Mouse (Mus musculus) thymus, adult 18-20 months (tissue): ENCODE results near the gene Park7.

Experiments used
- DNase-seq, 2 experiments: peaks; one replicate each; pipeline ENCODE4 v3.0.0; 2022; ENCODE audit warnings: mixed read lengths in 2 of 2

The Park7 gene

GRCm38 (mm10) chr4:150914290-150914733 lies at the start of gene Park7, which contains the start of gene Tnfrsf9:
Gene Park7 (minus strand): TSS chr4:150914437.
Gene Tnfrsf9 (plus strand): TSS chr4:150914562.
- DNase-seq, result peak; percentile 93 to 95

- DNase-seq, result no peak
Observed at GRCm38 (mm10) chr4:150963711-150964110, 49.5 kb upstream of the Park7 start.

DNA sequence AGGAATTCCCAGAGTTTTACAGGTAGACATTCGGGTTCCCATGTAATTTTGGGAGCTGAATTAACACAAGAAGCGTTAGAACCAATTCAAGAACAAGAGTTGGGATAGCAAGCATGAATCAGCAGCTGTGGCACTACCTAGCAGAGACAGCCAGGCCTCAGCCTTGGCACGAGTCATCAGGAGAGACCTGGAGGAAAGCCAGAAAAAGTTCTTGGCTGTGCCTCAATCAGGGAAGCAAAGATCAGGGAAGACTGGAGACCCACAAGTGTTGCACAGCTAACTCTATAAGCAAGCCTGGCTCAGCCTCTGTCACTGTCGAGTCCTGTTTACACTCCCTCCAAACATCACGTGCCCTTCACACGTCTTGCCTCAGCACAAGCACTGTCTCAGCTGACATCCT lies 48.0 kb upstream of the Park7 start:
- no peak for DNase-seq

- DNase-seq, result no peak
Observed at GRCm38 (mm10) chr4:150958536-150958935, 44.3 kb upstream of the Park7 start.

- no peak for DNase-seq
Observed at GRCm38 (mm10) chr4:150957106-150957458, 42.8 kb upstream of the Park7 start.

DNA sequence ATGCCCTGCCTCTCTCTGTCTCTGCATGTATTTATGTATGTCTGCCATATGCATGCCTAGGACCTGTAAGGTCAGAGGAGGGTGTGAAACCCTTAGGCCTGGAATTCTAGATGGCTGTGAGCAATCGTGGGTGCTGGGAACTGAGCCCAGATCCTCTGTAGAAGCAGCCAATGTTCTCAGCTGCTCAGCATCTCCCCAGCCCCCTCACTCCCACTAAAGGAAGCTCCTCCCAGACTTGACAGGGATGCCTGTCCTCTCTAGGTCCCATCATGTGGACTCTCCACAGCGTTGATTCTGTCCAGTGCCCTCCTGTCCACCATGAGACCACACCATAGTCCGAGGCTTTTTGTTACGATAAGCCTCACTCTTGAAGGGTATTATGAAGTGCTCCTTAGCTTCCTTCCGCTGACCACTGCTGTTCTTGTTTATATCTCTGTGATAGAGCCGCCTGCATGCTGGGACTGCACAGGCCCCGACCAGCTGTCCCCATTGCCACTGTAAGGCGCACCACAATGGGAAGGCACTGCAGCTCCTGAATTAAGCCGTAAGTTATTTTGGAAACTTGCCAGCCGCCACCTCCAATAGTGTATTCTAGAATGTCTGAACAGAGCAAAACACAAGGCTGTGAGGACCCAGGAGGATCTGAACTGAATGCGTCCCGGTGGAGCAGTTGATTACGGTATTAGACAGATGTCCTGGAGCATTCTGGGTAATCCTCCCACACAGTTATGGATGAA lies 42.3 kb upstream of the Park7 start:
- DNase-seq, result no peak

DNA sequence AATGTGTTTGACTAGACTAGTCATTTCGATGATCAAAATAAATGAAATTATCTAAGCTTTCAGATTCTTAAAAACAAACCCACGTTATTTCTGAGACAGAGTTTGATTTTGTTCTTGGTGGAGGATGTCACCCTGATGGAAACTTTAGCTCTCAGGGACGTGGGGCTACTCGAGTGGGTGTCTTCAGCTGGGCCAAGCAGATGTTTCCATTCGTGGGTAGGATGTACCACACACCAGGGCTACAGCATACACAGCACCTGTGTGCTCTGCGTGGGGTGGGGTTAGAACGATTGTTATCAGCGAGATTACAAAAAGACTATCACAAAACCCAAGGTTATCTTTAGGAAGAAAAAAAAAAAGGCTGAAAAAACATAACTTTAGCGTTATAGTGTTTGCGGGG lies 36.7 kb upstream of the Park7 start:
- DNase-seq, result no peak

- no peak for DNase-seq
Observed at GRCm38 (mm10) chr4:150944707-150945106, 30.5 kb upstream of the Park7 start.

DNA sequence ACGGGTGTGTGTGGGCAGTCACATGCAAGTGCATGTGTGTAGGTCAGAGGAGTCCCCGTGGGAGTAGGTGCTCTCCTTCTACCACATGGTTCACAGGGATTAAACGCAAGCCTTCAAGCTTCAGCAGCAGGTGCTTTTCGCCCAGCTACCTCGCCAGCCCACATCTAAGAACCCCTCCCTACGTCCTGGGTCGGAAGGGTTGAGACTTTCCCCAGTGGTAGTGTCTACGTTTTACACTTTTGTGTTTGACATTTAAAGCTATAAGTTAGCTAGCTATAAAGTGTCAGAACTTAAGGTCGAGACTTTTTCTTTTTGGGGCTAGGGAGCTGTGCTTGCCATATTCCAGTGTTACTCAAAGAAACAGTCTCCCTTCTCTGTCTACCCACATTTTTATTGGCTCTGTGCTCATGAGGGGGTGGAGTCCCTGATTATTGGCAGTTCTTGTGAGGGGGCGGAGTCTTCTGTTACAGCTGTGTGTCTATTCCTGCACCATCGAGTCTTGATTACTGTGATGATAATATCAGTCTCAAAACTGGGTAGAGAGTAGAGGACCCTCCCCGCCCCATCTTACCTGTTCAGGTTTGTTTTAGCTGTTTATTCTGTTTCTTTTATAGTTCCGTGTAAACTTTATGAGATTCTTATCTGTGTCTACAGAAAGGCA lies 25.9 kb upstream of the Park7 start:
- DNase-seq, result peak; percentile 36 to 59

GRCm38 (mm10) chr4:150938063-150938452 lies 23.8 kb upstream of the Park7 start:
- DNase-seq, result peak in 1 of 2 experiments; percentile 50

DNA sequence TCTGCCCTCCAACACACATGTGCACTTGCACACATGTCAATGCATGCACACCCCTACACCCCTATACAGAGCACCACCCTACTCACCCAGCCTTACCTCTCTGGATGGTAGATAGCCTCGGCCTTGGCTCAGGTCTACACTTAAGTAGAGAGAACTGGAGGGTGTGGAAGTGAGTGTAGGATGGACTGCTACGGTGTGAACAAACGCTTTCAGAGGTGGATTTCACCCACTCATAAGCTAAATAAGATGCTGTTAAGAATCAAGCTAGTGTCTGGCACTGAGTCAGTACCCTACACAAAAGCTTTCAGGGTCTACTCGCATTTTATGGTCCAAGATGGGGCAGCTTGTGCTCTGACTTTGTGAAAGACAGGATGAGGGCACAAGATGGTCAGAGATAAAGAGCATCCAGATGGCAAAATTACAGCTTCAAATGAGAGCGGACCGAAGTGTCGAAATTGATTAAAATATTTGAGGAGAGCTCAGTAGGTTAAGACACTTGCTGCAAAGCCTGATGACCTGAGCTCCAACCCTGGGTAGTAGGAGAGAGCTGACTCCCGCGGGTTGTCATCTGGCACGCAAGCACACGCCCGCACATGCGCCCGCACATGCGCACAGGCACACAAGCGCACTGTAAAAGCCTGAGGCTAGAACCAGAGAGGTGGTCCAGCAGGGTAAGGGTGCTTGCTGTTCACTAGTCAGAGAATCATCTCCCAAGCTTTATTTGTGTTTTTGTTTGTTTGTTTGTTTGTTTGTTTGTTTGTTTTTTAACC lies 23.2 kb upstream of the Park7 start:
- peak; percentile 27 to 61 for DNase-seq

DNA sequence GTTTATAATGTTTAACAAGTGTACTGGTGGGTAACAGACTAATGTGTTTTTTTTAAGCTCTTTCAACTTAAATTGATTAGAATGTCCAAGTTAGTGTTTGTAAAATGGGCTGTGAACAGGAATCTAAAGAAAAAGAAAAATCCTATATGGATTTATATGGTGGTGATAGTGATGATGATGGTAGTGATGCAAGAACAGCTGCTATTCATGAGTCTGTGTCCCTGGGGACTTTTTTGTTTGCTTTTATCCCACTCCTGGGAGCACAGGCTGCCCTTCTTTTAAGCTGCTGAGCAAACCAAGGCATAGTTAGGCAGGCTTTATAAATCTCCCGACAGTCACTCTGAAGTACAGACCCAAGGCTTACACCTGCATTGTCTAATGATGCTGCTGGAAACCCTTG lies 19.3 kb upstream of the Park7 start:
- DNase-seq, result no peak

GRCm38 (mm10) chr4:150927789-150928188 lies 13.6 kb upstream of the Park7 start:
- no peak for DNase-seq

- DNase-seq, result no peak
Observed at GRCm38 (mm10) chr4:150926924-150927705, 12.9 kb upstream of the Park7 start.

DNA sequence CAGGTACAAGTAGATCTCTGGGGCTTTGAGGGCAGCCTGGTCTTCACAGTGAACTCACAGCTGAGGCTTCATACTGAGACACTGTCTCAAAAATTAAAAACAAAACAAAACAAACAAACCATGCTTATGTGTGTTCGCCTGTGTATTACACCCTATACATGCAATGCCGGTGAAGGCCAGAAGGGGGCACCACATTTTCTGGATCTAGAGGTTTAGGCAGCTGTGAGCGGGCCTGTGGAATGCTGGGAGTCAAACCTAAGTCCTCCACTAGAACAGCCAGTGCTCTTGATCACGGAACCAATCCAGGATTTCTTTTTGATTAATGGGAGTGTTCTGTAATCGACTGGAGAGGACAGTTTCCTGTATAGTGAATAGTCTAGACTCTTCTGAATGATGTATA lies 11.7 kb upstream of the Park7 start:
- no peak for DNase-seq

- no peak for DNase-seq
Observed at GRCm38 (mm10) chr4:150924936-150925335, 10.7 kb upstream of the Park7 start.

DNA sequence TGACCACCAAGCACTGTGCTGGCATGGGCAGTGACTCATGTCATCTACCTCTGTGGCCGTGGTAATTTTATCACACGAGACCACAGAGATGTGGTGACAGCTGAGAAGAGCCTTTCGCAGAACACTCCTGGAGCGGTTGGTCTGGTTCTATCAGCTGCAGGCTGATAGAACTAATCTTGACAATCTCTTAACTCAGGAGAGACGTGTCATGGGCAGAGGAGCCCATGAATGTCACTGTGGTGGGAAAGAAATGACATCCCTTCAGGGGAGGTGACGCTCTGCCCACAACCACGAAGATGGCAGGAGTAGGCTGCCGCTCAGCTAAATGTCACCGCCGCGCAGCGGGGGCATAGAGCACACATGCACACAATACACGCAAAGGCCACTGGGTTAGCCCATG lies 10.1 kb upstream of the Park7 start:
- no peak for DNase-seq

DNA sequence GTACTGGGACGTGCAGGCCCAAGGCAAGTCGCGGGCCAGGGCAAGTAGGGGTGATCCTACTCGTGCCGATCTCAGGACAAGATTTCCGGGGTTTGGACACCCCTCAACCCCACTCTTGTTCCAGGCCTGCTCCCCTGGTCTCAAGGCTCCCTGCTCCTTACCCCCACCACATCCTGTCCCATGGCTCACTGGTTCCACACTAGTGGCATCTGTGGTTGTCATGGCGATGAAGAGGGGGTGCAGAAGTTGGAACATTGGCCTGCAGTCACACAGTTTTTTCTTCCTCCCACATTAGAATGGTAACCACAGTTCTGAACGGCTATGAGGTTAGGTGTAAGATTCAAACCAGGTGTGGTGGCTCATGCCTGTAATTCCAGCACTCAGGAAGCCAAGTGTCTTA lies 7.0 kb upstream of the Park7 start:
- DNase-seq, result peak in 1 of 2 experiments; percentile 52

DNA sequence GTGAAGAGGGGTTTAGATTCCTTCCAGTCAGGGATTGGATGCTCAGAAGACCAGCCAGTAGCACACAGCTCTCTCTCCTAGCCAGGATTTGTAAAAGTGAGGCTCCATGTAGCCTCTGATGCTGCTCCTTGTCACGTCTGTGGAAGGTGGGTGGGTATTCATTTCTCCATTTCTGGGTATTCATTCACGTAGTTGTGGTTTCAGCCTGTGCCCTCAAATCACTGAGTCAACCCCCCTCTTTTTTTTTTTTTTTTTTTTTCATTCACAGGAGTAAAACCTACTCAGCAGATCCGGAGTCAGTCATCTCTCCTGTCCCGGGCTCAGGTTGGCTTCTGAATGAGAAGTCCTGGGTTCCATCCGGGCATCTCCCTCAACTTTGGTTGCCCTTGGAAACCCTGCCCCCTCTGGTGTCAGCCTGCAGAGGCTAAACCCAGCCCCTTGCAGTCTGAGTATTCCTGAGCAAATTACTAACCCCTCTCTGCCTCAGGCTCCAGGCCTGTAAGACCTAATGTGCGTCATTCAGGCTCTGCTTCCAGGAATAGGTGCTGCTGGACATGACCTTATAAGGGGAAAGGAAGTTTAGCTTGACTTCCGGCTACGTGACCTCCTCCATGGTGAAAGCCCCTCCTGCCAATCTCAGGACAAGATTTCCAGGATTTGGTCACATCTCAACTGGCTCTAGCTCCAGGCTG lies 3.2 kb upstream of the Park7 start:
- DNase-seq, result no peak

DNA sequence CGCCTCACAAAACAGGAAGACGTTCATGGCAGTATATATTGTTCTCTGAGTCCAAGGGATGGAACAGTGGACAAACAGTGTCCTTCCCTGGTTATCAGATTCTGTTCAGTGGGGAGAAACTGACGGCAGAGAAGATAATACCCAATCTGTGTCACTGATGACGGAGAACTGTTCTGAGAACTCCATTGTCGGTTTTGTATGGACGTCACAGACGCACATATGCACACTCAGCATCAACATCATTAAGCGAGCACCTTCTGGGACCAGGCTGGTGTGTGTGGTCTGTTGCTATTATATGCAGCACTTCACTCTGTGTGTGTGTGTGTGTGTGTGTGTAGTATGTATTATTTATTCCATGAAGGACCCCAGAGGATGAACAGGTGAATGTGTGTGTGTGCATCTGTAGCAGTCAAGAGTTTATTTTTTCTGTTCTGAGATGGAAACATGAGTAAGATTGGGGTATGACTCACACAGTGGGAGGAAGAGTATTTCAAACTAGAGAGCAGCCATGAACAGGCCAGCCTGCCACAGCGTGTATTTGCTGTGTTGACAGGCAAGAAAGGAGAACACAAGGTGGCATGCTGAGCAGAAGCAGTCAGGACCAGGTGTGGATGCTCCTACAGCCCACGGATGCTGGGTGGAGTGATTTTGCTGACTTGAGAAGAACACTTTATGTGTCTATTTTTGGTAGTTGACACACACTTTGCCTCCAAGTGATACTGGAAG lies 1.1 kb upstream of the Park7 start:
- DNase-seq, result no peak

- DNase-seq, result no peak
Observed at GRCm38 (mm10) chr4:150913743-150914142, 494 bp downstream of the Park7 start.
